Comparison of ENCODE assay signal across 21 mouse cellular contexts in the genomic region with DNA sequence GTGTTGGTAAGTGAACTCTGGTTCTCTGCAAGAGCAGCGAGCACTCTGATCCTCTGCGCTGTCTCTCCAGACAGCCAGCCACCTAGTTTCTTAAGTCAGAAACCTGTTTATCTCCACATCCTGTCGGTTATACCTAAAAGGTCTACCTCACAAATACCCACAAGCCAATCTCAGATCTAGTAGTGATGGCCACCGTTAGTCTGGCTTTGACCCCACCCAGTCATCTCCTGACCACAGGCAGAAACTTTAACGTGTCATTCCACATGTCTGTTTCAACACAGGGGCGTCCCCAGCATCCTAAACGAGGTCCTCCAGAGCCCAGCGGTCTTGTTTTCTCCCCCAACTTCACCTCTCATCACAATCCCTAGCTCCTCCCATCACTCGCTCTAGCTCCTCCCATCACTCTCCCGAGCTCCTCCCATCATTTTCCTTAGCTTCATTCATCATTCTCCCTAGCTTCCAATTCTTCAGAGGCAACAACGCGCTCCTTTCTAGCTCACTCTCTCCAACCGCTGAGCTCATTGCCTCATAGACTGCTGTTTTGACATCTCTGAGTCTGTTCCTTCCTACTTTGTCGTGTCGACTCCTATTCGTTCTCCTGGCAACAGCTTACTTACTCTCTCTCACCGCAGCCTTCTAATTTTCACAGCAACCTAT. TPM values are rescaled to one million over a fixed set of nuclear protein-coding genes. Genes with fewer than 3 reads are reported as not detected.
A peak's percentile ranks its signal among the peaks of the same experiment; 100 is the strongest.
DNase-seq lines count a peak whose midpoint lies in the region; TF ChIP-seq lines count a peak whose summit lies in the region.
"Had no signal": no experiment of that assay in that cellular context is flagged by ENCODE, and none has a peak within 500 bp of the region (broad histone marks: within the 10 kb centered on the region; RNA-seq: fewer than 3 reads in every experiment).

No protein-coding gene starts in this region.

- H3K4me3 ChIP-seq in lung, adult 2 months (replicated peaks; ENCODE audit: extremely low read depth, low read depth, low read length): no peak overlapping the region
- peak overlapping the region; percentile 21 for H3K4me3 ChIP-seq in bone marrow, adult 2 months (replicated peaks; ENCODE audit: control insufficient read depth, low read depth, low read length)
- H3K4me3 ChIP-seq: embryonic facial prominence, embryonic 15.5 days; forebrain, embryonic 10.5 days; heart, embryonic 13.5 days; hindbrain, embryonic 15.5 days; megakaryocyte, embryonic 14.5 days had no signal

- 72% methylated on average over 17 of the region's 17 CpGs for WGBS in lung, adult 2 months
- 30% methylated on average over 17 of the region's 17 CpGs for WGBS in bone marrow, adult 2 months

- peak; percentile 10 for DNase-seq in lung, postnatal 10 days
- DNase-seq in lung, adult 2 months: no peak
- peak; percentile 67 to 70 for DNase-seq in monocyte, adult 2 months (ENCODE audit: low read depth in 1 of 2, low spot score in 2 of 2)
- DNase-seq in thymus, postnatal 36 days: peak; percentile 25 to 32
- DNase-seq in kidney, adult 11 months: no peak
- no peak for DNase-seq in cerebellum, postnatal 10 days
- DNase-seq in ovary, postnatal 36 days (ENCODE audit: low spot score): no peak
- DNase-seq: adrenal gland, postnatal 14 days; cerebellum, adult 8-10 months; embryo, embryonic 11 days; heart, postnatal 36 days; kidney, adult 18-20 months; kidney, postnatal 10 days; layer of hippocampus, adult 9-11 months; right cerebral cortex, adult 18-20 months had no signal

- H3K4me1 ChIP-seq in lung, adult 2 months (ENCODE audit: control insufficient read depth, insufficient read depth, low read length): no peaks in the 10 kb centered on the region
- H3K4me1 ChIP-seq in bone marrow, adult 2 months (ENCODE audit: control insufficient read depth, insufficient read depth, low read length): peaks cover 15% of the 10 kb centered on the region
- H3K4me1 ChIP-seq: embryonic facial prominence, embryonic 15.5 days had no signal

- TF ChIP-seq POLR2A in lung, adult 2 months (IDR thresholded peaks at IDR 0.05; ENCODE audit: borderline replicate concordance, extremely low read depth, low read depth, low read length): no peak
- no peak for TF ChIP-seq POLR2A in bone marrow, adult 2 months (IDR thresholded peaks at IDR 0.05; ENCODE audit: borderline replicate concordance, control insufficient read depth, low read depth, low read length)

- TF ChIP-seq CTCF in lung, adult 2 months (IDR thresholded peaks at IDR 0.05; ENCODE audit: insufficient read depth, low read length): no peak
- TF ChIP-seq CTCF in bone marrow, adult 2 months (IDR thresholded peaks at IDR 0.05; ENCODE audit: control insufficient read depth, insufficient read depth, low read length): no peak

- peak overlapping the region; percentile 82 for H3K27ac ChIP-seq in bone marrow, adult 2 months (ENCODE audit: control insufficient read depth, insufficient read depth, low read depth, low read length, poor library complexity)
- H3K27ac ChIP-seq: embryonic facial prominence, embryonic 15.5 days; forebrain, embryonic 10.5 days; heart, embryonic 13.5 days; hindbrain, embryonic 15.5 days had no signal

RNA-seq across cellular contexts. Expression of a gene that starts 22.0 kb away (rescaled TPM):
- polyA plus RNA-seq in lung, adult 2 months (2012; rRNA removed): 163 and 178 TPM in 2 replicates
- 91.8 and 162 TPM in 2 replicates for polyA plus RNA-seq in bone marrow, adult 2 months (2011; ENCODE audit: insufficient read depth, insufficient read length, low replicate concordance, missing spikeins)

Comparison
In these comparisons a context has a peak if more than half of its experiments do, and no peak if none do; other contexts are left out.
1. DNase-seq: peak in lung, postnatal 10 days (single experiment), monocyte, adult 2 months (2 of 2) and thymus, postnatal 36 days (2 of 2); none in lung, adult 2 months (single experiment), kidney, adult 11 months (single experiment), cerebellum, postnatal 10 days (0 of 2) and ovary, postnatal 36 days (single experiment).